Mouse (Mus musculus) liver, adult (tissue): Measurements from ENCODE around the gene Hsd17b12.

Experiments
- GATA4 ChIP-seq: IDR thresholded peaks from 2 replicates; pipeline ENCODE4 v1.6.1; 2014; ENCODE audit warnings: mild to moderate bottlenecking, low read length; ENCODE audit not compliant: insufficient replicate concordance

Gene Hsd17b12

GRCm38 (mm10) chr2:94138469-94139390 lies 19.0 kb downstream of the Hsd17b12 start:
- no peak for TF ChIP-seq GATA4

- no peak for TF ChIP-seq GATA4
Observed at GRCm38 (mm10) chr2:94136837-94137236, 20.9 kb downstream of the Hsd17b12 start.

DNA sequence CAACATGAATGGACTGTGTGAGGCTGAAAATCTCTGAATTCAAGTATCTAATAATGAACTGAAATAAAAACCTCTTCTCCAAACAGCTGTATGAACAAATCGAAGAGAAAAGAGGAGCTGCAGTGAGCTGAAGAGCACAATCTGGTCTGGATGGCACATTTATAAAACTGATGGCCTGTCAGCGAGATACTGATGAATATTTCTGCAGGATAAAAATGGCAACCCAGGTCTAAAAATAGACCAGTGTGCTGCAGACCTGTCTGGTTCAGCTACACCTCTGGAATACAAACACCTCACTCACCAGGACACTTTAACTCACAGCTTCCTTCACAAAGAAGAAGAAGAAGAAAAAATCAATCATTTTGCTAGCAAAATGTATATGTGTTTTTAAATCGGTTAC lies 29.3 kb downstream of the Hsd17b12 start:
- no peak for TF ChIP-seq GATA4

GRCm38 (mm10) chr2:94122182-94123041 lies 35.4 kb downstream of the Hsd17b12 start:
- TF ChIP-seq GATA4, result no peak

- TF ChIP-seq GATA4, result no peak
Observed at GRCm38 (mm10) chr2:94103758-94104157, 54.0 kb downstream of the Hsd17b12 start.

- no peak for TF ChIP-seq GATA4
Observed at GRCm38 (mm10) chr2:94089901-94090300, 67.9 kb downstream of the Hsd17b12 start.

DNA sequence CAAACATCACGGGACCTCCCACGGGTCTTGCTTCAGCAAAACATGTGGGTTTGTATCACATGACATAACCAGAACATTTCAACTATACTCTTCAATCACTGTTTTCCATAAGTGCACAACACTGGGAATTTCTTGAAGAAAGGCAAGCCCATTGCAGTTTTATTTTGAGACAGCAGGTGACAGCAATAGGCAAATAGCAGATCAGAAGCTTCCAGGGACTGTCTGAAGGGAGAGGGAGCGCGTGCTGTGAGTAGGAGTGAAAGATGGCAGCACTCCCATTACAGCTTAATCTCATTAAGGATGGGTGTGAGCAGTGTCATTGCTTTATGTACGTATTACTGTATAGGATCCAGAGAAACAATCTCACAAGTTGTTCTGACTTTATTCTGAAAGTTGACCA lies 88.3 kb downstream of the Hsd17b12 start:
- TF ChIP-seq GATA4, result no peak

GRCm38 (mm10) chr2:94066540-94067135 lies 91.1 kb downstream of the Hsd17b12 start:
- TF ChIP-seq GATA4, result no peak

DNA sequence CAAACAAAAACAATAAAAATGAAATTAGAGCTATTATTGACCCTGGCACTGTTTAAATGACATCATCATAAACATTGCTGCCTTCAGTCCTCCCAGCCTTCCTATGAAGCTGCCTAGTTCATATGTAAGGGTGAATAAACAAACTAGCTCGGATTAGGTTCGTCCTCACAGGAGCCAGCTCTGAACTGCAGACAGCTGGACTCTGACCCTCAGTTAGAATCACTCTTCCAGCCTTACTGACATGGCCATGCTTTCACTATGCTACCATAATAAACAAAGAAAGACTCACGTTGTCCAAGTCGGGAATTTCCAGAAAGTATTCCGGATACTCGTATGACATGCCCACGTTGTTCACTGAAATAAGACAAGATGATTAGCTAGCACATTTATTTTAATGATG lies 91.6 kb downstream of the Hsd17b12 start:
- no peak for TF ChIP-seq GATA4

DNA sequence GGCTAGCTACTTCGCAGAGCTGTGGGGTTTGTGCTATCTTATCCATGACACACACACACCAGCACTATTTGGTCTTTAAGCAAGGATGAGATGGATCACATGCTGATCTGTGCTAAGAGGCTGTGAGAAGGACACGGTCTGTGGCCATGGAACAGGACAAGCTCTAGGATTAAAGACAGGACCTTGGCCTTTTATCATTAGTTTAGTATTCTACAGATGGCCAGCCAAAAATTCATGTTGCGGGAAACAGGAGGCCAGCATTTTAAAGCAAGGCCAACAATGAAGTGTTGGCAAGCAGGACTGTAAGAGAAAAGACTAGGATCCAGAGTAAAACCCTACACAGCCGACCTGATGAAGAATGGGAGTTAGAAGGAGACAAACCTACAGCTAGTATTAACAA lies 95.0 kb downstream of the Hsd17b12 start:
- TF ChIP-seq GATA4, result no peak

GRCm38 (mm10) chr2:94059459-94059858 lies 98.3 kb downstream of the Hsd17b12 start:
- no peak for TF ChIP-seq GATA4

GRCm38 (mm10) chr2:94054813-94055212 lies 103.0 kb downstream of the Hsd17b12 start:
- no peak for TF ChIP-seq GATA4

DNA sequence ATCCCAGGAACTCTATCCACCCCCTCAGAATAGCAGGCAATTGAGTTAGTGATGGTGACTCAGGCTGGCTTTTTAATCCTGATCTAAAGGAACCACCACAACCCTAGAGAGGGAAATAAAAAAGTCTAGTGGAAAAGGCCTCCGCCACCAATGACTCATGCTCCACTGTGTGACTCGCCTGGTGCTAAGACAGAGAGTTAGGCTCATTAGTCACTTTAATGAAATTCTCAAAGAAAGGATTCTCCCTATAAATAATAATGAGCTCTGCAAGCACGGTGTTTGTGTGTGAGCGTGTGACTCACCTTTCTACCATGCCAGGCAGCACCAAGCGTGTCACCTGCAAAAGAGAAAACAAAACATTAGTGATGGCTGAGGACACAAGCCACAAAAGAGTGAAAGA lies 105.8 kb downstream of the Hsd17b12 start:
- TF ChIP-seq GATA4, result no peak

DNA sequence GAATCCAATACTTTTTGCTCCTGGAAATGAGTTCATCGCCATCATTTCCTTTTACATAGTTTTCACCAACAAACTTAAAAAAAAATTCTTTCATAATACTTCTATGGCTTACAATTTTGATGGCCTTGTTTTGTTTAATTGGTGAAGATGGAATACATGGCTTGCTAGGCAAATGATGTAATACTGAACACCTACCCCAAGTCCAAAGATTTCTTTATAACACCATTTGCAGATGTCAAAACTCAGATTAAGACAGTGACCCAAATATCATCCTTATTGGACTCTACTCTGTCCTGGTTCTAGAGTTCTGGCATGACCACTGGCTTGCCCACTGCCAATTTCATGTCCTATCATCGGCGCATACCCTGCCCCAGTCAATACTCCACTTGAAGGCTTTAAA lies 106.9 kb downstream of the Hsd17b12 start:
- peak; percentile 25; the same call in 1 of the 2 replicates for TF ChIP-seq GATA4

- TF ChIP-seq GATA4, result no peak
Observed at GRCm38 (mm10) chr2:94049471-94050176, 108.1 kb downstream of the Hsd17b12 start.

- no peak for TF ChIP-seq GATA4
Observed at GRCm38 (mm10) chr2:94048733-94049470, 108.9 kb downstream of the Hsd17b12 start.
